Mouse (Mus musculus): ENCODE measurements around the gene Ccdc137. TPM values are rescaled to one million over a fixed set of nuclear protein-coding genes. Genes with fewer than 3 reads are reported as not detected.

Ccdc137 gene
- total RNA-seq, 2 experiments from 2014 or later, result 5.2 to 7.2 TPM

DNA sequence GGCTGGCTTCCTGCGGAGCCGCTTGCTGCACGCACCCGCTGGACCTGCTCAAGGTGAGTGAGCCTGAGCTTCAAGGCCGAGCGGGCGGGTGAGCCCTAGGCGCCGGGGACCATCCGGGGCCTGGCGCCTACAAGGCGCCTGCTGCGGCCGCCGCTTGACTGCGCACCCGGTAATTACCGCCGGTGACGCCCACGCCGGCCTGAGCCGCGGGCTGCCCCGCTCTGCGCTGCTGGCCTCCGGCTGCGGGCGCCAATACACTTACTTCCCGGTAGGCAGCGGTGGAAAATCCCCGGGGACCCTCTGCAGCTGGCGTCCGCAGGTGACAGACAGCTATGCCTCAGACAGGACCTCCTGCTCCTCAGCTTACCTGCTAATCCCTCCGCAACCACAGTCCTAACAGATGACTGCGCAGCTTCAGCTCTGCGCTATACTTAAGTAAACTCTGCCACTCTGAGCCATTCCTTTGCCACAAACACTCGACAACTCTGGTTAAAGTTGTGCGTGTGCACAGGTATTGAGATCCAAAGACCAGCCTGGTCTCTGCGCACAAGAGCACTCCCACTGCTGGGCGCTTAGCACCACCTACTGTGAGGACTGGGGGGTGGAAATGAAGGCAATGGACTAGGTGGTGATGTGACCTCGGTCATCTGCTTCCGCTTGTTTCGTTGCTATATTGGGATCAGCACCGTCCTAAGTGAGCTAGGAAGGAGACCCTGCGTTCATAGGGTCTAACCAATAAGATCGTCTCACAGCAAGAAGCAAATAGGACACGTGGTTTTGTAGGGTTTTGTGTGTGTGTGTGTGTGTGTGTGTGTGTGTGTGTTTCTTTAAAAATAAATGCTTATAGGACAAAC, 34.3 kb downstream of the Ccdc137 start:
- H3K27ac ChIP-seq, result peak overlapping the region; percentile 86
- intact Hi-C loops (cut with DNase I), result loop anchor here (5.0 to 10.0 kb wide), 2 partner anchors 220 to 293 kb away; partner anchors contain the start of genes Cenpx, Gps1, Lrrc45 and Rfng
- DNase-seq, result peak; percentile 50
- peak; percentile 21; the same call in 1 of the 2 replicates for TF ChIP-seq CTCF (IDR thresholded peaks at IDR 0.05)
- peak overlapping the region; percentile 92 for H3K4me3 ChIP-seq

DNA sequence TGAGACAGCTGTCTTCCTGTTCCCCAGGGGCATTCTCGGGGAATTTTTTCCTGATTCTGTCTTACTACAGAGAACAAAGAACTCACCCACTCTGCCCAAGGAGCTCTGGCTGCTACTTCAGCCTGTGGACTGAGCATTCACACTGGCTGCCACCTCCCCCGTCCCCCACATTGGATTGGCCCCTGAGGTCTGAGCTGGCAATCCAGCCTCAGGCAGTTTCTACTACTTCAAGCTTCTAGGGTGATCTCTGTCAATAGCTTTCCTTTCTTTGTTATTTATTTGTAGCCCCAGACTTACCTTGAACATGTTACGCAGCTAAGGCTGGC, 34.9 kb downstream of the Ccdc137 start:
- DNase-seq, result no peak
- no peak for TF ChIP-seq CTCF (IDR thresholded peaks at IDR 0.05)
- Histone ChIP-seq H3K4me3 (peak overlapping the region; percentile 92), H3K27ac (no peak overlapping the region)
- intact Hi-C loops (cut with DNase I), result loop anchor here (5.0 to 10.0 kb wide), 2 partner anchors 219 to 292 kb away; partner anchors contain the start of genes Cenpx, Gps1, Lrrc45 and Rfng

DNA sequence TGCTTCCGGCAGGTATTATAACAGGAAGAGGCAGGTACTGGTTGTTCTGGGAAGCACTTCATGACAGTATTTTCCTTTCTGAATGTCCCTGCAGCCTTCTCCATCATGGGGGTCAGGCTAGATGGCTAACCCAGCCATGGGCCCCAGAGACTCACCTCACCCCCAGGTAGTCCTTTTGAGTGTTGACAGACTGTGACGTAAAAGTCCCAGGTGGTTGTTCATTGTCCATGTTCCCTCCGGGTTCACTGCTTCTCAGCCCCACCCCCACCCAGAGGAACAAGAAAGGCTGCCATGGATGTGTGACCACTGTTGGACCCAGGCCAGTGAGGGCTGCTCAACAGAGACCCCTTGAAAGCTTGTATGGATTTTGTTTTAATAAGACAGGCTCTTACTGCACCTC, 35.4 kb downstream of the Ccdc137 start:
- intact Hi-C loops (cut with DNase I), result loop anchor here (5.0 to 10.0 kb wide), 2 partner anchors 219 to 291 kb away; partner anchors contain the start of genes Cenpx, Gps1, Lrrc45 and Rfng
- H3K4me3 ChIP-seq, result peak overlapping the region; percentile 92; the same call in 1 of the 2 replicates
- no peak for DNase-seq
- TF ChIP-seq CTCF (IDR thresholded peaks at IDR 0.05), result no peak
- no peak overlapping the region for H3K27ac ChIP-seq

DNA sequence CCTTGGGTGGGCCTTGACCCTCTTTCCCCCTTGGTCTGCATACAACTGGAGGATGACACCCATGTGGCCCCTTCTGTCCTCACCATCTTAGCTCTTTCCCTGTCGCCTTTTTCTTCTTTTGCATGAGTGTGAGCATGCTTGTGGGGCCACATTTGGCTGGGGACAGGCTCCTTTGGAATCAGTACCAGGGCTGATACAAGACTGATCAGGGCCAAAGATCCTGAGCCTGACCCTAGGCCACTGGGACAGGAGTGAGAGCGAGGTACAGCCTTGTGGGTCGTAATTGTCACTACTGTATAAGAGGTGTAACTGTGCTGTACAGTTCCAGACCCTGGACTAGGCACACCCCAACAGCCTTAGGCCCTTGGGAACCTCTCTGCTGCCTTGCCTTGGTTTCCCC, 36.0 kb downstream of the Ccdc137 start:
- Histone ChIP-seq H3K4me3 (no peak overlapping the region), H3K27ac (no peak overlapping the region)
- intact Hi-C loops (cut with DNase I), result loop anchor here (5.0 to 10.0 kb wide), 2 partner anchors 218 to 291 kb away; partner anchors contain the start of genes Cenpx, Gps1, Lrrc45 and Rfng
- no peak for DNase-seq
- no peak for TF ChIP-seq CTCF (IDR thresholded peaks at IDR 0.05)

DNA sequence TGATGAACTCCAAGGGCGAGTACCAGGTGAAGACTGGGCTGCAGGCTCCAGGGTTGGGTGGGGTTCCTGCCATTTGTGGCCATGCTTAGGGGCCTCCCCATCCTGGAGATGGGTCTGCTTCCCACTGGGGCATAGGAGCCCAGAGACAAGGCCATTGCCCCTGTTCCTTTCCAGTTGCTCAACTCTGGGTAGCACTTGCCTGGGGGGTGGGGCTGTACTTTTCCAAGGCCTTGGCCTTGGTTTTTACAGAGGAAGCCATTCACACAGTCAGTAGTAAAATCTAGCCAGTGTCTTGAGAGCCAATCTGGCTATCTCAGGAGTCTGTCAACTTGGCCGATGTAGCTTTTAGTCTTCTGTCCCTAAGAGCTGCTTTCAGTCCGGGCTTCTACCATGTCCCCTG, 39.5 kb downstream of the Ccdc137 start:
- TF ChIP-seq CTCF (IDR thresholded peaks at IDR 0.05), result no peak
- no peak for DNase-seq
- no peak overlapping the region for H3K4me3 ChIP-seq
- peak overlapping the region; percentile 28; the same call in 1 of the 2 replicates for H3K27ac ChIP-seq
- intact Hi-C loops (cut with DNase I), result loop anchor here (10.0 kb wide), 1 partner anchor 287 kb away; the partner anchor contains the start of genes Gps1 and Rfng

DNA sequence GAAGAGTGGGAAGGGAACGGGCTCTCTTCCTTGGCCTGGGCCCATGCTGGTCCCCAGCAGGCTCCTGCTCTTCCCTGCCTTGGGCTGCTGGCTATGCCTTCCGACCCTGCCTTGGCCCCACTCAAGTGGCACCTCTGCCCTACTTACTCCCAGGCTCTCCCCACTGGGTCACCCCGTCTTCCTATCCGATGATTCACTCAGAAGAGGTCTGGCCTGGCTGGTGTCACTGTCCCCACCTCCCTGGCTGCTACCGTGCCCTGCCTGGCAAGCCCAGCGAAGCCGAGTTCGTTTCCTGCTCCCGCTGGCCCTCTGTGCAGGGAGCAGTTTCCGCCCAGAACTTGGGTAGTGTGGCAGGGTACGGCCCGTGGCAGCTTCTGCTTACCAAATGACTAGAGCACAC, 40.3 kb downstream of the Ccdc137 start:
- no peak for TF ChIP-seq CTCF (IDR thresholded peaks at IDR 0.05)
- H3K27ac ChIP-seq, result peak overlapping the region; percentile 28; the same call in 1 of the 2 replicates
- H3K4me3 ChIP-seq, result no peak overlapping the region
- no peak for DNase-seq
- intact Hi-C loops (cut with DNase I), result loop anchor here (10.0 kb wide), 1 partner anchor 287 kb away; the partner anchor contains the start of genes Gps1 and Rfng

DNA sequence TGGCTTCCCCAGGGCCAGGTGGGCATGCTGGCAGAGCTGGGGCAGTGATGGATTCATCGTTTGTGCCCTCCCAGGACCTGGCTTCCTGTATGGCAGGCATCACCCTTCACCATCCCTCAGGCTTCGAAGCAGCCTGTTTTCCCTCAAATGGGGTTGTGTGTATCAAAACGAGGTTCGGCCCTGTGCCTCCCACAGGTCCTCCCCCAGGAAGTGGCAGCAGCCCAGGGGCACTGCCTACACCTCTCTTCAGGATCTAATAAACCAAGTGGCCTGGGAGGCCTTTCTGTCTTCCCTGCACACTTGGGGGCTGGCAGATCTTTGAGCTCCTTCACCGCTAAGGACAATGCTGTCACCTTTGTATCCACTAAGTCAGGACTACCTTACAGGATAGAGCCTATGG, 41.0 kb downstream of the Ccdc137 start:
- no peak for DNase-seq
- TF ChIP-seq CTCF (IDR thresholded peaks at IDR 0.05), result no peak
- no peak overlapping the region for H3K27ac ChIP-seq
- H3K4me3 ChIP-seq, result no peak overlapping the region
- intact Hi-C loops (cut with DNase I), result loop anchor here (10.0 kb wide), 1 partner anchor 286 kb away; the partner anchor contains the start of genes Gps1 and Rfng

DNA sequence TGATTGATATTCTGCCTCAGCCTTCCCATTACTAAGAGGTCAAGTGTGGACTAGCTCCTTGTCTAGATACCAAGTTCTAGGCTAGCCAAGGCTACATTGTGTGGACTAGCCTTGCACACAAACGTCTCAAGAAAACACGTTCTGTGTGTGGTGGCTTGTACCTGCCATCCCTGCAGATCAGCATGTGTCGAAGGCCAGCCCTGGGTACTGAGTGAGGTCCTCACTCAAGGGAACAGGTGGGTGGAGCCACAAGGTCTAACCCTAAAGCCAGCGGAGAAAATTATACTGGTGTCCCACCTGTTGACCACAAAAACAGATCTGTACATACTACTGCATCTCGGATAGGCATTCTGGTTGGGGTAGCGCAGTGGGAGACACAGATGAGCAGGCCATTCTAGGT, 42.0 kb downstream of the Ccdc137 start:
- Histone ChIP-seq H3K4me3 (no peak overlapping the region), H3K27ac (no peak overlapping the region)
- intact Hi-C loops (cut with DNase I), result loop anchor here (10.0 kb wide), 1 partner anchor 285 kb away; the partner anchor contains the start of genes Gps1 and Rfng
- DNase-seq, result no peak
- TF ChIP-seq CTCF (IDR thresholded peaks at IDR 0.05), result no peak

DNA sequence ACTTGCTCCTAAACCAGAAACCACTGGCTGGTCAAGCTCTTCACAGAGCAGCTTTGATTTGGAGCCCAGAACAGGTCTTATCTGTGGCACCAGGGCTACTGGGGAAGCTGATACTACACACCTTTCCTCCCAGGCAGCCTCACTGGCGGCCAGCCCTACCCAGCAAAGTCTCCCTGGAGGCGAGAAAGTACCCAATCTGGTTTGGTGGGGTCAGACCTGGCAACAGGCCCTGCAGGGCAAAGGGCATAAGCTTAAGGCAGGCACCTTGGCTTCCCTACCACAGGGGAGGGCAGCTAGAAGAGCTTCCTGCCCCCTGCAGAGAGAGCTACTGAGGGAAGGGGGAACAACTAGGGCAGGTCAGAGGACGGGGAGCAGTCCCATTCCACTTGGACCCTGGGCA, 42.4 kb downstream of the Ccdc137 start:
- intact Hi-C loops (cut with DNase I), result no loop called here
- no peak for TF ChIP-seq CTCF (IDR thresholded peaks at IDR 0.05)

DNA sequence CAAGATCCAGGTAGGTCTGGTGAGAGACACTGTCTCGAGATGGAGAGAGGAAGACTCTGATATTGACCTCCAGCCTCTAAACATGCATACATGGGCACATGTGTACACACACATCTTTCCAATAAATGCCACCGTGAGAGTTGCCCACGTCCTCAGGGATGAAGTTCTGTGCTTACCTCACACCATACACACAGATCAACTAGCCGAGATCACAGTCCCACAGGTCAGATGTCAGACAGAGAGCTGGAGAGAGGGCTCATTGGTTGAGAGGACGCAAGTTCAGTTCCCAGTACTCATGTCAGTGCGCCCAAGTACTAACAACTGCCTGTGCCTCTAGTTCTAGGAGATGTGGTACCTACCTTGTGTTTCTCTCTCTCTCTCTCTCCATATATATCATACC, 43.1 kb downstream of the Ccdc137 start:
- DNase-seq, result no peak
- Histone ChIP-seq H3K27ac (no peak overlapping the region), H3K4me3 (no peak overlapping the region)
- intact Hi-C loops (cut with DNase I), result no loop called here
- TF ChIP-seq CTCF (IDR thresholded peaks at IDR 0.05), result no peak

More for the DNA sequence above, 42.4 kb downstream of the Ccdc137 start:
- H3K4me3 ChIP-seq, result no peak overlapping the region
- no peak overlapping the region for H3K27ac ChIP-seq
- no peak for DNase-seq

DNA sequence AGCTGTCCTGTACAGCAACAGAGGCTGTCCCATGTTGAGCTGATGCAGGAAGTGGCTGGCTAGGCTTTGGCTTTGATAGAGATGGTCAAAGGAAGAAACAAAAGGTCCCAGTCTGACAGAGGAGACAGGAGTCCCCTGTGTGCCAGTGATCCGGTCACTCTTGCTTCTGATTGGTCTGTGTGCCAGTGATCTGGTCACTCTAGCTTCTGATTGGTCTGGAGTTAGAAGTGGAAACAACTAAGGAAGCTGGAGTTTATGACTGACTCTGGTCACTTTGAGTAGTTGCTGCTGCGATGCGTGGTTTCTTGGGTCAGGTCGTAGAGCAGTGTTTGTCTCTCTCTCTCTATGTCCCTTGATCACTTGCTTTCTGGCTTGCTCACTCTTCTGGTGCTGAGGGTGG, 43.8 kb downstream of the Ccdc137 start:
- TF ChIP-seq CTCF (IDR thresholded peaks at IDR 0.05), result no peak
- intact Hi-C loops (cut with DNase I), result no loop called here

DNA sequence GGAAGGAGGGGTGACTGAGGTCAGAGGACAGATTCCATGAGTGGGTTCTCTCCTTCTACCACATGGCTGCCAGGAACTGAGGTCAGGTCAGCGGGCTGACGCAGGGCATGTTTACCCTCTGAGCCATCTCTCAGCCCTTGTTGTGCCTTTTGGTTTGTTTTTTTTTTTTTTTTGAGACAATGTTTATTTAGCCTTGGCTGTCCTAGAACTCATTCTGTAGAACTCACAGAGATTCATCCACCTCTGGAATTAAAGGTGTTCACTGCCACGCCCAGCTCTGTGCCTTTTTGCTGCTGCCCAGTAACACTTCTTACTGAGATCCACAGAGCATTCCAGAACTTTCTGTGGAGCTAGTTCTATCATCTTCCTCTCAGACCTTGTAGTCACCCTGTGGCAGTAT, 47.7 kb downstream of the Ccdc137 start:
- intact Hi-C loops (cut with DNase I), result no loop called here
- no peak for TF ChIP-seq CTCF (IDR thresholded peaks at IDR 0.05)
- Histone ChIP-seq H3K27ac (no peak overlapping the region), H3K4me3 (no peak overlapping the region)
- DNase-seq, result no peak

More for the DNA sequence above, 43.8 kb downstream of the Ccdc137 start:
- Histone ChIP-seq H3K27ac (no peak overlapping the region), H3K4me3 (no peak overlapping the region)
- no peak for DNase-seq

DNA sequence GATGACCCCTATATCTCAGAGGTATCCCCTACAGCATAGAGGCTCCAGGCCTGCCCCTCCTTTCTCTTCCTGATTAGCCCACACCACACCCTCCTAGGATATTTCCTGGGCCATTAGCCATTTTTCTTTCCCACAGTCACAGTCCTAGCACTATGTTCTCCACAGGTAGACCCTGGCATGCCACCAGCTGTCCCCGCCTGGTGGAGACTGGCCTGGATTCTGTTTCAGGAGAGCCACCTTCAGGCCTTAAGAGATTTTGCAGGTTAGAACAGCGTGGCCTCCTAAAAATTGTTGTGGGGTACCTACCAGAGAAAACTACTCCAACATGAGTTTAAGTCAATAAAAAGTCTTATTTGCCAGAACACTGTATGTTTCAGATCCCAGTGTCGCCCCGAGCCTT, 49.0 kb downstream of the Ccdc137 start:
- no peak overlapping the region for H3K27ac ChIP-seq
- intact Hi-C loops (cut with DNase I), result no loop called here
- no peak for DNase-seq
- TF ChIP-seq CTCF (IDR thresholded peaks at IDR 0.05), result peak; percentile 38
- no peak overlapping the region for H3K4me3 ChIP-seq

Data from gastrocnemius, adult 2 months (tissue).